Mouse (Mus musculus): ENCODE measurements around the gene Pip5k1c.

- TF ChIP-seq CTCF (IDR thresholded peaks at IDR 0.05; ENCODE audit: insufficient read depth, low read length) (no peak), POLR2A (IDR thresholded peaks at IDR 0.05; ENCODE audit: borderline replicate concordance, extremely low read depth, low read depth, low read length) (no peak)
Measured at GRCm38 (mm10) chr10:81325176-81325575, 32.4 kb downstream of the Pip5k1c start.

All from lung, adult 2 months (tissue).